Mouse (Mus musculus) splenic B cell, adult 2 months (primary cell): ENCODE measurements at regions not wholly inside any gene's neighbourhood (a gene's known extent, or its start where the extent isn't known, plus 50 kb on each side); places are given as distances from the start of the nearest gene placed in this dataset.

ENCODE experiments used
- DNase-seq: peaks from one replicate; pipeline ENCODE4 v3.0.0-alpha.2; 2011; ENCODE audit warnings: low read depth, low spot score
- H3K27me3 ChIP-seq: 2 replicates; pipeline ENCODE4 v1.6.1; 2012; ENCODE audit warnings: mild to moderate bottlenecking, low read length, moderate library complexity, mixed read lengths; ENCODE audit not compliant: control insufficient read depth, poor library complexity, insufficient read depth, severe bottlenecking
- H3K36me3 ChIP-seq: 2 replicates; pipeline ENCODE4 v1.6.1; 2012; ENCODE audit warnings: mild to moderate bottlenecking, low read length, moderate library complexity, mixed read lengths; ENCODE audit not compliant: control insufficient read depth, poor library complexity, insufficient read depth, severe bottlenecking

DNA sequence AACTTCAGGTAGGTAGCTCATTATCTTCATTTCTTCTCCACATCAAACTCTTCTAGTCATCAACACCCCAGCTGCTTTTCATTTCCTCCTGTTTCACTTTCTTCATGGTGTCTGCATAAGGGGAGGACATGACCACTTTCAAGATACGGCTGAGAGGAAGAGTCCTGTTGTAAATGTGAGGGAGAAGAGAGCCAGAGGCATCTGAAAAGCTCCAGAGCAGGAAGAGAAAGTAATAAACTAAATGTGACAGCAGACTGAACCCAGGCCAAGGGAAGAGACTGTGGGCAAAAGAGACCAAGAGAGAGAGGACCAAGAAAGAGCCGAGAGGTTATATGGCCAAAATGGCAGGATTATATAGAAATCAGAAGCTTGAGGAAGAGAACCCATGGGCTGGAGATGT lies 312.5 kb upstream of the Acvr2a start:
- H3K27me3 ChIP-seq = no peaks in the 10 kb centered on the region
- H3K36me3 ChIP-seq = no peaks in the 10 kb centered on the region
- no peak for DNase-seq

DNA sequence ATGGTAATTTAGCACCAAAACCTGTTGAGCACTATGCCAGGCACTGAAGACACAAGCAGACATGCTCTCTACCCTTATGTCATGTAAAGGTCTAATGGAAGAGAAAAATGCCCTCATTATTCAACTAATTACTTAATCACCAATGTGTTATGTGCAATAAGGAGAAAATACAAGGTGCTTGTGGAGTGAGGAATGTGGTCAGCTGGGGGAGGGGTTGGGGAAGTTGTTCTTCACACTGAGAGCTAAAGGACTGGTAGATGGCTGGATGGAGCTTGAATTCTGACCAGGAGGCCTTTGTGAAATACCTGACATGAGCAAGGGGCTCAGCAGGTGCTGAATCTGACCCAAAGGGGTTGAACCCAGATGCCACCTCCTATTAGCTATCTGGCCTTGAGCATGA lies 300.1 kb upstream of the Acvr2a start:
- DNase-seq = no peak
- Histone ChIP-seq H3K27me3 (no peaks in the 10 kb centered on the region), H3K36me3 (no peaks in the 10 kb centered on the region)

DNA sequence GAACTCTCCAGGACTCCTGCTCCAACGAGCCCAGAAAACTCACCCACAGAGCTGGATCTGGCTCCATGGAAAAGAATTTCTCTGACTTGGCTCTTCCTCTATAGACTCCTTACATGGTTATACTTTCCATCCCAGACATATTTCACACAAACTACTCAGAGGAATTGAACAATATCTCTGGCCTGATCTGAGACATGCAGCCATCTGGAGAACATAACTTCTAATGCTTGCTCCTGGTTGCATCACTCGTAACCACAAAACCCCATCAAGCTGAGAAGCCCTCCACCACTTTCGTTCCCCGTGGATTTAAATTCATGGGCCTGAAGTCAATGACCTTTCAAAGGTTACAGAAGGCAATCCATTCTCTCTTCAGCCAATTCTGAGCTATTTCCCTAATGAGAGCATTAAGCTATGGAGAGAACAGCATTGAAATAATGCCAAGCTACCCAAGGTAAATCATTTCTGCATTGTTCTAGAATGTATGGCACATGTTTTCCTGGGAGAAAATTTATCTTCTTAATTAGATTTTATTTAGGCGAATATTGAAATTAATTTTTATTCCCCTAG lies 294.0 kb upstream of the Acvr2a start:
- DNase-seq = no peak
- H3K36me3 ChIP-seq = no peaks in the 10 kb centered on the region
- no peaks in the 10 kb centered on the region for H3K27me3 ChIP-seq

DNA sequence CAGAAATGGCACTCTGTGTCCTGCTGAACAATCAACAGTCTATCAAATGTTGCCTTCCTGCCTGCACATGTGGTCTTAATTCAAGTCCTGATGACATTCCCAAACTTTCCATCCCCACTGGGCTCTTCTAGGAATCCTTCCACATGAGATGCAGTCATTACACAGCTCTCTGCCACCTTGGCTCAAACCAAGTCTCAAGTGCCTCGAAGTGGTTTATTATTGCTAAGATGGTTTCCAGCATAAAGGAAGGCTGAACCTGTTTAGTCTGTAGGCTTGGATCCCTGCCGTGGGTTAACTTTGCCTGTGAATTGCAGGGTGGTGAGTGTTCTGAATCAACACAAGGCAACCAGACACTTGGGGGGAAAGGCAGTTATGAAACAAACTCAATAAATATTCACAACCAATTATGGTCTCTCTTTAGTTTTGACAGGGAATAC lies 293.4 kb upstream of the Acvr2a start:
- Histone ChIP-seq H3K36me3 (no peaks in the 10 kb centered on the region), H3K27me3 (no peaks in the 10 kb centered on the region)
- DNase-seq = no peak

DNA sequence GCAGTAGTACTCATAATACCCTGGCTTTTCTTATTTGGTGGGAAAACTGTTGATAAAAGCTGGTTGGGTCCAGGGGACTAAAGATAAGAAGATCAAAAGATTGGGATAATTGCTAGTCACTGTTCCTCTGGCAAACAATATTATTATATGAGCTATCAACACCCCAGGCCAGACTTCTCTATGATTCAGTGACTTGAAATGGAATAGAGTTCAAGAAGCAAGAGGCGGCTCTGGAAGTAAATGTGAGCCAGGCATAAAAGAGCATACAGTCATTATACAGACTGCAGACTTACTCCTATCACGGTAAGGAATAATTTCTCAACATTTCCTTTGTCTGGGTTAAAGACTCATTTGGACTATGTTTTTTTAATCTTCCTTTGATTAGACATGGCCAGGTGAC lies 278.5 kb upstream of the Acvr2a start:
- DNase-seq = no peak

DNA sequence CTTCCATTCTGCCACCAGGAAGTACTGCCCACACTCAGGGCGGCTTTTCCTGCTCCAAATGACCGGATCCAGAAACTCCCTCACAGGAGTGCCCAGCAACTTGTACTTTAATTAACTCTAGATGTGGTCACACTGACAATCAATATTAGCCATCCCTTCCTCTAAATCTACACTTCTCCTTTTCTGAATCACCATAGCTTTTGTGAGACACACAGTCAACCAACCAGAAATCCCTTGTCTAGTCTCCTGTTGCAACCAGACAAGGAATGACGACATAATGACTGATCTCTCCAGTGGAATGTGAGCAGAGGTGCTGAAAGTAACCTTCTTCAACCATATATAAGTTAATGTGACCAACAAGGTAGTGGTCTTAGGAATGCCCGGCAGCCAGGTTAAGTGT lies 277.0 kb upstream of the Acvr2a start:
- H3K36me3 ChIP-seq = no peaks in the 10 kb centered on the region
- no peaks in the 10 kb centered on the region for H3K27me3 ChIP-seq
- DNase-seq = no peak

More for the DNA sequence above, 278.5 kb upstream of the Acvr2a start:
- H3K27me3 ChIP-seq = no peaks in the 10 kb centered on the region
- no peaks in the 10 kb centered on the region for H3K36me3 ChIP-seq

DNA sequence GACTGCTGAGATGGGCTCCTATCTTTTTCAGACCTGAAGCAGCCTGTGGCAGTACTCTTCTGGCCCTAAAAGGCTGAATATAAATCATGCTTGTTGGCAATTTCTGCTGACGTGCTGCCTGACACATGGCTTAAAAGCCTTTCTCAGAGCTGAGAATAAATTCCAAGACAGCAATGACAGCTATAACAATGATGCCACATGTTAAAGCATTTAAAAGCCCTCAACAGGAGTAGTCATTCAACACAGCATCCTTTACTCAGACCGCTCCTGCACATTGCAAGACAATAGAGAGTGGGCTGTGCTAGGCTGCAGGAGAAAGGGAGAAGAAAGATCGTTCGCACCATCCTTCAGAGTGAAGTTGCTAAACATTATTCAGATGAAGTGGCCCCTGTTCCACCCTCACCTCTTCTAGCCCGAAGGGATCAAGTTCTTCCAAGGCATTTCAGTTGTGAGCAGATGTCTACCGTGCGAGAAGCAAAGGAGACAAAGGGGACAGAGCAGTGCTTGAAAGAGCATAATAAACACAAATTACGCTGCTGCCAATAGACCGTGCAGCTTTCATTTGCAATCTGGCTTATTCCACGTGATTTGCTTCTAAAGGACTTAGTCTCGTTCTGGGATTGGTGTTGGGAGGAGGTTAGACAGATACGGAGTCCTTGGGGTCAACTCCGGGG lies 275.1 kb upstream of the Acvr2a start:
- DNase-seq = no peak

DNA sequence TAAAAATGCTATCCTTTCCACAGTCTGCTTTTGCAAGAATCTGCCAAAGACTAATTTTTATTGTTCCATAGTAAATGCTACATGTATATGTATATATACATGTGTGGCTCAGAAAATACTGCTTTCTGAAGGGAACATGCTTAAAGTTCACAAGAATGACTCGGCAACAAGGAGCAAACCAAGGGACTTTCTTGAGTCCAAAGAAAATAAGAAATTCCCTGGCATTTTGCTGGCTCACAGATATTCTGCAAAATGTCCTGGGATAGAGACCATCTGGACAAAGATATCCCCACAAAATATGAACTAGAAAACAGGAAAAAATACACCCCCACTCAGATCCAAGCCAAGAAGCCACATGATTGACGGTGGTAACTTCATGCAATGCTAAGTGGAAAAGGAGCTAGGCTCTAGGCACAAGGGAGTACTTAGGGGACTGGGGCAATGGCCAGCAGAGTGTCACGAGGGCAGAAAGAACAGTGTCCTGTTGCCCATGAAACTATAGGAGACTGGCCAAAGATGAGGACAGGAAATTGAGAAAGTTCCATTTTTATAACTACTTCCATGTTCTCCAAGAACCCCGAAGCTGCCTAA lies 274.3 kb upstream of the Acvr2a start:
- no peaks in the 10 kb centered on the region for H3K36me3 ChIP-seq
- DNase-seq = no peak

More for the DNA sequence above, 275.1 kb upstream of the Acvr2a start:
- Histone ChIP-seq H3K27me3 (no peaks in the 10 kb centered on the region), H3K36me3 (no peaks in the 10 kb centered on the region)

DNA sequence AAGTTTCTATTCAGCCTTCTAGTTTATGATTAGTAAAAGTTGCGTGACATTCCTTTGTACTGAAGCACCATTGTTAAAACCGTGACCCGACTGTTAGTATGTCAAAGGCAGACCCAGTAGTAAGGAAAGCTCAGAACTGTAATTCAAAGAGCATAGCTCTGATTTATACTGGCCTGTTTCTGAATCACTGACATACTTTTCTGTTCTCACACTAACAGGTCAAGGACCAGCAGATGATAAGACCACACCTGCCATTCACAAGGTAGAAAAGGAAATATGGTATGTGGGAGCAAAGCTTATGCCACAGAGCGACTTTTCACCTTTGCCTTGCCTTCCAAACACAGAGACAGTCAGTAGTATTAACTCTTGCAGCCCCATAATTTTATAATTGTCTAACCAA lies 269.5 kb upstream of the Acvr2a start:
- Histone ChIP-seq H3K36me3 (no peaks in the 10 kb centered on the region), H3K27me3 (no peaks in the 10 kb centered on the region)
- no peak for DNase-seq

More for the DNA sequence above, 274.3 kb upstream of the Acvr2a start:
- no peaks in the 10 kb centered on the region for H3K27me3 ChIP-seq

DNA sequence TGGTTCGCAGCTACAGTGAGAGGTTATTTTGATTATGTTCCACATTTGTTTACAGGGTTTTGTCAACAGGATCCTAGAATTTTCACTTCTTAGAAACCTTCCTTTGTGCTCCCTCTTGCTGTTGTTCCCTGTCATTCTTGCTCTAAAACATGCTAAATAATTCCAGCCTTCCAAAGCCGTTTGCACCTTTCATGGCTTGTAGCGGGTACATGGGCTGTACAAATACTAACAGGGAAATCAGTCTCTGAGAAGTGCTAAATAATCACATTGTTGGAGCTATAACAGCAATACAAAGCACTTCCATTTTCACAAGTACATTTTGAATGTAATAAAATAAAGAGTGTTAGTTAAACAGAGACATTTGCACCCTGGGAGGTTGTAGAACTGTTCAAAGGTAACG lies 268.8 kb upstream of the Acvr2a start:
- DNase-seq = no peak
- H3K27me3 ChIP-seq = no peaks in the 10 kb centered on the region
- H3K36me3 ChIP-seq = no peaks in the 10 kb centered on the region

DNA sequence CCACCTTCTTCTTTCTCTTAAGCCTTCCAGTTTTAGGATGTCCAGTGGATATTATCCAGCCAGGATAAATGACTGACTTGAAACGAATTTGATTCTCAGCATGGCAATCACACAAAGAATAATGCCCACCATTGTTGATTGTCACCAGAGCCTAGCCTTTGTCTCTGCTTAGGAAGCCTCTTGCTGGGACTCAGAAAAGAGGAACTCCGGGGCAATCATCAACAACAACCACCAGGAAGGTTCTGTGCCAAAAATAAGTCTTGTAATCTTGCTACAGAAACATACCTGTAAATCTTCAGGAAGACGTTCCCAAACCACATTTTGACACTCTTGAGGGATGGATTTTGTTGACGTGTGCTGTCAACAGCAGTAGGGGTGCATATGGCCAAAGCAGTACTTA lies 268.2 kb upstream of the Acvr2a start:
- H3K27me3 ChIP-seq = no peaks in the 10 kb centered on the region
- H3K36me3 ChIP-seq = no peaks in the 10 kb centered on the region
- no peak for DNase-seq

DNA sequence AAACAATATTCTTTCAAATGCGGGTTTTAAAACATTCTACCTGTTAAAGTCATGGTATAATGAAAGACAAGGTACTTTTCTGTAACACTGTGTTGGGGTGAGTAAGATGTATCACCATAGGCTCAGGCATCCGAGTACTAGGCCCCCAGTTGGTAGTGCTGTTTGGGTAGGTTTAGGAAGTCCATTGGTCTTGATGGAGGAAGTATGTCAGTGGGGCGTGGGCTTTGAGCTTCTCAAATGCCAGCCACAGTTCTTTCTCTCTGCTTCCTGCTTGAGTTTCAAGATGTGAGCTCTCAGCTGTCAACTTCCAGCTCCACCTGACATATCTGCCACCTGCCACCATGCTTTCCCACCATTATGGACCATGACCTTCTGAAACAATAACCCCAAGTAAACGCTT lies 267.7 kb upstream of the Acvr2a start:
- no peaks in the 10 kb centered on the region for H3K36me3 ChIP-seq
- DNase-seq = no peak
- H3K27me3 ChIP-seq = no peaks in the 10 kb centered on the region

DNA sequence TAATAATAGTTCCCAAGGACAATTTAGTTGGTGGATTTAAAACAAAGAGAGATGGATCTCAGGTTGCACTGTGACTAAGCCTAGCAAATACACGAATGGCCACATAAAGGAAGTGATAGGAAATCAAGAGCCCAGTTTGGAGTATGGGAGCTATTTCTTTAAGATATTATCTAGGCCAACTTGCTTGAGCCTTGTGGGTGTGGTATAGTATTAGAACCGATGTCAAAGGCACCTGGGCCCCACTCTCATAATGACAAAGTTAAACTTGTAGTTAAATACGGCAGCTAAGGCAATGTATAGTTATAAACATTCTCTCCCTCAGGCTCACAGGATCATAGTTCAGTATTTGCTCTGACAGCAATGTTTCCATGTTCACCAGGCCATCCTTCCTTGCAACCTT lies 257.3 kb upstream of the Acvr2a start:
- no peaks in the 10 kb centered on the region for H3K27me3 ChIP-seq
- DNase-seq = no peak
- no peaks in the 10 kb centered on the region for H3K36me3 ChIP-seq

DNA sequence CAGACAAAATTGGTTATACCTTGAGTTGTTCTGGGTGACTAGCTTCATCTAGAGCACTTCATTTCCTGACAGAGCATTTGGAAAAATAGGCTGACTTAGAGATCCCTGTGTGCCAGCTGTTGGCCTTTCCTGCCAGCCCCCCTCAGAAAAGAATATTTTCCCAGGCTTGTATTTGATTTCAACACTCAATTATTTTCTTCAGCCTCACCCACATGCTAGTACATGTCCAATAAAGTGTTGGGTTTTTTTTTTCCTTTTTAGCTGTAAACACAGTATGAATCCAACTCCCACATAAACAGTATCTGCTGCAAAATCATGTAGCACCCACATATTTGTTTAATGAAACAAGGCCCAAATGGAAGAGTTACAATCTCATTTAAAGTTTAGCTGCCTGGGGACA lies 256.8 kb upstream of the Acvr2a start:
- no peaks in the 10 kb centered on the region for H3K27me3 ChIP-seq
- no peaks in the 10 kb centered on the region for H3K36me3 ChIP-seq
- no peak for DNase-seq

DNA sequence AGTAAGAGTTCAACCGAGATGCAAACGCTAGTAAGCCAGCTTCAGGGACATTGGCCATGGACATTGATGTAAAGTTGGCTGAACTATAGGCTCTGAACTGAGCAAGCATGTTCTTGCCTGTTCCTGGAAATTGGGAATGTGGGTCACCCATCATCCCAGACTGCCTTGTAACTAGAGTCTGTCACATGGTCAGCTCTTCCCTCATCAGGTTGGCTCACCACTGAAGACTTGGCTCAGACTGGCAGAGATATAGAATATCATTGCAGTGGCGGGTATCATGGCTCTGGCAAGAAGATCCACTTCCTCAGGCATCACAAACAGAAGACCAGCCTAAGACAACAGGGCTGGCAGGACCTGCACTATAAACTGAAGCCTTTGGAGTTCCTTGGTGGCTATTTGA lies 255.3 kb upstream of the Acvr2a start:
- H3K36me3 ChIP-seq = no peaks in the 10 kb centered on the region
- no peaks in the 10 kb centered on the region for H3K27me3 ChIP-seq
- no peak for DNase-seq
